Mouse (Mus musculus) liver, adult 2 months (tissue): ENCODE results near the gene Dbnl. TPM values are rescaled to one million over a fixed set of nuclear protein-coding genes. Genes with fewer than 3 reads are reported as not detected.

ENCODE experiments used
- DNase-seq: peaks from one replicate; pipeline ENCODE4 v3.0.0-alpha.2; 2011; ENCODE audit warnings: low read depth, low spot score; ENCODE audit errors: extremely low read depth
- H3K27ac ChIP-seq: fragments of 200-500 bp; replicated peaks from 2 replicates; pipeline ENCODE4 v1.5.1; 2012; ENCODE audit warnings: low read depth, mild to moderate bottlenecking, control low read depth, inconsistent platforms, low read length; ENCODE audit not compliant: insufficient read depth
- H3K27me3 ChIP-seq: fragments of 200-500 bp; 2 replicates; pipeline ENCODE4 v1.6.1; 2012; ENCODE audit warnings: mild to moderate bottlenecking, moderate library complexity, low read length, inconsistent platforms; ENCODE audit not compliant: control insufficient read depth, insufficient read depth
- H3K36me3 ChIP-seq: fragments of 200-500 bp; 2 replicates; pipeline ENCODE4 v1.6.1; 2012; ENCODE audit warnings: low read length, inconsistent platforms; ENCODE audit not compliant: control insufficient read depth, insufficient read depth
- H3K4me1 ChIP-seq: fragments of 200-500 bp; 2 replicates; pipeline ENCODE4 v1.6.1; 2011; ENCODE audit warnings: low read length; ENCODE audit not compliant: control insufficient read depth, insufficient read depth
- H3K4me3 ChIP-seq: fragments of 200-500 bp; 2 replicates; pipeline ENCODE4 v1.5.1; 2011; ENCODE audit warnings: low read depth, mild to moderate bottlenecking, control low read depth, low read length, moderate library complexity; ENCODE audit not compliant: insufficient read depth
- H3K79me2 ChIP-seq: fragments of 200-500 bp; 2 replicates; pipeline ENCODE4 v1.6.1; 2012; ENCODE audit warnings: inconsistent platforms, mild to moderate bottlenecking, low read length, moderate library complexity; ENCODE audit not compliant: control insufficient read depth, insufficient read depth
- H3K9ac ChIP-seq: fragments of 200-500 bp; 2 replicates; pipeline ENCODE4 v1.6.1; 2012; ENCODE audit warnings: low read depth, mild to moderate bottlenecking, control low read depth, inconsistent platforms, low read length
- CTCF ChIP-seq: fragments of 200-500 bp; IDR thresholded peaks from 2 replicates; pipeline ENCODE4 v1.5.1; 2011; ENCODE audit warnings: low read depth, low read length, control low read depth
- POLR2A ChIP-seq: fragments of 200-500 bp; IDR thresholded peaks from 2 replicates; pipeline ENCODE4 v1.6.1; 2011; ENCODE audit warnings: low read length, control low read depth; ENCODE audit not compliant: insufficient read depth; ENCODE audit errors: extremely low read depth
- WGBS: fragments of 180-500 bp; shearing (Covaris S2); methylation state at CpG from one replicate; pipeline ENCODE4 v1.1.7; 2018; 5-methylcytosine and 5-hydroxymethylcytosine counted together
- polyA plus RNA-seq: library from polyadenylated mRNA; depleted of rRNA; stranded (reverse); fragments of >200 nt; gene quantifications from 2 replicates; pipeline ENCODE4 v1.2.3, GENCODE M21; 2012
- total RNA-seq: library from RNA; depleted of rRNA; stranded (reverse); fragments of >200 nt; gene quantifications from 2 replicates; pipeline ENCODE4 v1.2.3, GENCODE M21; 2014

The Dbnl gene
- total and polyA plus RNA-seq, 2 experiments = 17.0 to 27.1 TPM

DNA sequence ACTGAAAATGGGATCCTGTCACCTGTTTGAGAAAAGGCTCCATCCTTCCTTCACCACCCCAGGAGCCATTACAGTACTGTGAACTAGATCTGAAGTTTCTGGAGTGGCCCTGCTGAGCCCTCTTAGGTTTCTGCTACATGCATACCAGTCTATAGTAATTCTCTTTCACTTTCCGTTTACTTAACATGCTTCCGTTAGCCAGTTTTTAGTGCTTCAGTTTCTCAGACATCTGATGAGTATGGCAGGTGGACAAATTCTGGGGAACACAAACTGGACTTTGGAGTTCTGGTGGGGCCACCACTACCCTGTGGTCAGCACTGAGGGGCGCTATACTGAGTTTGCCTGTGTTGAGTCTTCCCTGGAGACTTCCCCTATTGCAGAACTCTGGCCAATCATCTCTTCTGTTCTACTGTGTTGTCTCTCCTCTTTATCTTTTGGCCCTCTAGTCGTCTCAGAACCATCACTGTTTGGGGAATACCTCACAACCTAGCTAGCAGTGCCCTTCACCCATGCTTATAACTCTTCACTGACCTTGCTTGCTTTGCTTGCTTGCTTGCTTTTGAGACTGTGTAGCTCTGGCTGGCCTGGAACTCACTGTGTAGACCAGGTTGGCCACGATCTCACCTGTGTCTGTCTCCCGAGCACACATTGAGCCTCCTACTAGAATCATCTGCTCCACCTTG lies 924 bp downstream of the Dbnl start:
- no peak for TF ChIP-seq CTCF
- no peak for TF ChIP-seq POLR2A
- Histone ChIP-seq H3K27ac (peak overlapping the region; percentile 67; the same call in 1 of the 2 replicates), H3K36me3 (peaks cover 6% of the 10 kb centered on the region; the same call in 1 of the 2 replicates), H3K4me1 (peaks cover 8% of the 10 kb centered on the region; the same call in 1 of the 2 replicates), H3K27me3 (no peaks in the 10 kb centered on the region), H3K79me2 (no peaks in the 10 kb centered on the region), H3K4me3 (peak overlapping the region; percentile 86), H3K9ac (peak overlapping the region; percentile 84)
- DNase-seq = peak; percentile 17
- WGBS = 37% methylated on average over 6 of the region's 6 CpGs

DNA sequence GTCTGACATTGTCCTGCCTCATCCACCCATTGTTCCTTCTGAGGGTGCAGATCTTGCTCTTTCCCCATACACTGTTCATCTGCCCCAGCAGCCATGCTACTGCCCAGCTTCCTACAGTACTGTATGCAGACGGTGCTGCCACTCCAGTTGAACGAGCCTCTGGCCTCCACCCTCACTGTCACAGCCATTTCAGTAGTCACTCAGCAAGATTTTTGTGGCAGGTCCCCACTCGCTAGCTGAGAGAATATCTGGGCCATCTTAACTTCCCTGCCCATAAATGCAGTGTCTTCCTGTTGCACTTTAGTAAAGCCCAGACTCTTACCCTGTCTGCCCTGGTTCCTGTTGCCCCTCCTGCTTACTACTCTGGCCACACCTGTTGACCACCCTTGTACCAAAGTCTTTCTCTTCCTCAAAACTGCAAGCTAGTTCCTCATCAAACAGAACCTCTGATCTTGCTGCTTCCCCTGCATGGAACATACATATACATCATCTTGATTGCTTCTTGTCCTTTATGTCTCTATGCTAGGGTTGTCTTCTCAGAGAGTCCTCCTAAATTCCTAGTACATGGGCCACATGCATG lies 1.6 kb downstream of the Dbnl start:
- Histone ChIP-seq H3K27me3 (no peaks in the 10 kb centered on the region), H3K36me3 (peaks cover 6% of the 10 kb centered on the region; the same call in 1 of the 2 replicates), H3K4me1 (peaks cover 8% of the 10 kb centered on the region; the same call in 1 of the 2 replicates), H3K27ac (no peak overlapping the region), H3K4me3 (no peak overlapping the region), H3K79me2 (no peaks in the 10 kb centered on the region), H3K9ac (no peak overlapping the region)
- TF ChIP-seq POLR2A (no peak), CTCF (no peak)
- no peak for DNase-seq
- 82% methylated on average over 3 of the region's 3 CpGs for WGBS

DNA sequence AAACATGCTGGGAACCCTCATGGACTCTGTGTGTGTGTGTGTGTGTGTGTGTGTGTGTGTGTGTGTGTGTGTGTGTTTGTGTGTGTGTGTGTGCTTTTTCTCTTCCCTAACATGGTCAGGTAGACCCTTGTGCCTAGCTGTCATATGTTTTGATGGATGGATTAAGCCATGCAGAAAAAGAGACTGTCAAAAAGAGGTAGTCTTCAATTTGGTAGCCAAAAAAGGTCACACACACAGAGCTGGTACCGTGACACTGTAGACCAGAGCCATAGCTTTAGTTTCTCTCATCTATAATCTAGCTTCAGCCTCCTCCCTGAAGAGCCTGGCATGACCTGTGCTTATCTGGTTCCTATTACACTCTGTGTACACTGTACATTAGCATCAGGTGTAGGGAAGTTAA lies 2.1 kb downstream of the Dbnl start:
- Histone ChIP-seq H3K4me1 (peaks cover 8% of the 10 kb centered on the region; the same call in 1 of the 2 replicates), H3K27ac (no peak overlapping the region), H3K36me3 (peaks cover 7% of the 10 kb centered on the region; the same call in 1 of the 2 replicates), H3K79me2 (no peaks in the 10 kb centered on the region), H3K4me3 (no peak overlapping the region), H3K27me3 (no peaks in the 10 kb centered on the region), H3K9ac (no peak overlapping the region)
- WGBS = 85% methylated on average over 1 of the region's 1 CpGs
- DNase-seq = no peak
- TF ChIP-seq POLR2A = no peak

DNA sequence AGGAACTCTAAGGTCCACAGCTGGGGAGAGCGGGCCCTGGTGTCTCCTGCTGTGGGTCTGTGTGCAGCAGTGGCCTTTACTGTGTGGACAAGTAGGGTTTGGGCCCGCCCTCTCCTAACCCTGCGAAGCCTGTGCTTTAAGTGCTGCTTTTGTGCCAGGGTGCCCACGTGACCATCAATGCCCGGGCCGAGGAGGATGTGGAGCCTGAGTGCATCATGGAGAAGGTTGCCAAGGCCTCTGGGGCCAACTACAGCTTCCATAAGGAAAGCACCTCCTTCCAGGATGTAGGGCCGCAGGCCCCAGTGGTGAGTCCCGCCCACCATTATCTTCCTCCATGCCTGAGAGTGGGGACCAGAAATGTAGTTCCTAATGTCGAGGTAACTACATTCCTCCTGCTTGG lies 7.0 kb downstream of the Dbnl start:
- H3K36me3 ChIP-seq = peaks cover 24% of the 10 kb centered on the region; the same call in 1 of the 2 replicates
- H3K4me3 ChIP-seq = no peak overlapping the region
- no peak overlapping the region for H3K27ac ChIP-seq
- H3K79me2 ChIP-seq = no peaks in the 10 kb centered on the region
- no peak for DNase-seq
- H3K27me3 ChIP-seq = no peaks in the 10 kb centered on the region
- 88% methylated on average over 9 of the region's 9 CpGs for WGBS
- TF ChIP-seq CTCF (no peak), POLR2A (no peak)
- H3K4me1 ChIP-seq = no peaks in the 10 kb centered on the region
- H3K9ac ChIP-seq = no peak overlapping the region

DNA sequence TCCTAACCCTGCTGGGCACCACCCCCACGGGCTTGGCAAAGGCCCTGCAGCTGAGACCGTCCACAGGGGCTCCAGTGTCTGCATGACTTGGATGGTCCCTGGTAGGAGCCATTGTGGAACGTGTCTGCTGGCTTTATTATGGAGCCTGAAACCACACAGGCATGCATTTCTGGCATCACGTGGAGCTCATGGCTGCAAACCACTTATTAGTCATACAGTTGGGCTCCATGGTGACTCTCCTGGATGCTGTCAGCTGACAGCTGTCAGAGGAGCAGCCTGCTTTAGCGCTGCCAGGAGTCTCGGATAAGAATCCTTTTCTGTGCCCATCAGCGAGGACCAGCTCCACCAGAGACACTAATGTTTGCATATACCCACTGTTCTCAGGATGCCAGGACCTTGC lies 7.4 kb downstream of the Dbnl start:
- Histone ChIP-seq H3K4me3 (no peak overlapping the region), H3K36me3 (peaks cover 24% of the 10 kb centered on the region; the same call in 1 of the 2 replicates), H3K9ac (no peak overlapping the region), H3K4me1 (no peaks in the 10 kb centered on the region), H3K27ac (no peak overlapping the region), H3K27me3 (no peaks in the 10 kb centered on the region), H3K79me2 (no peaks in the 10 kb centered on the region)
- WGBS = 91% methylated on average over 7 of the region's 7 CpGs
- no peak for DNase-seq
- TF ChIP-seq POLR2A (no peak), CTCF (no peak)

DNA sequence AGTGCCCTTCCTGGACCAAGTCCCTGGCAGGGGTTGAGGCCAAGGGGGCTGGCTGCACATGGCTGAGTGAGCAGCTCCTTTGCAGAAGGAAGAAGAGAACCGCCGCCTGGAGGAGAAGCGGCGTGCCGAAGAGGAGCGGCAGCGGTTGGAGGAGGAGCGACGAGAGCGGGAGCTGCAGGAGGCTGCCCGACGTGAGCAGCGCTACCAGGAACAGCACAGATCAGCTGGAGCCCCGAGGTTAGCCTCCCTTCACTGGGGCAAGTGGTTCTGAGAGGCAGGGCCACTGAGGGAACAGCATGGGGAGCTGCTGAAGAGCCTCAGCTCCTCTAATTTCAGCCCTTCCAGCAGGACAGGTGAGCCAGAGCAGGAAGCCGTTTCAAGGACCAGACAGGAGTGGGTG lies 8.7 kb downstream of the Dbnl start:
- no peak for DNase-seq
- H3K79me2 ChIP-seq = no peaks in the 10 kb centered on the region
- no peaks in the 10 kb centered on the region for H3K27me3 ChIP-seq
- H3K9ac ChIP-seq = no peak overlapping the region
- H3K27ac ChIP-seq = no peak overlapping the region
- TF ChIP-seq POLR2A (no peak), CTCF (no peak)
- 94% methylated on average over 15 of the region's 15 CpGs for WGBS
- H3K4me1 ChIP-seq = no peaks in the 10 kb centered on the region
- peaks cover 24% of the 10 kb centered on the region; the same call in 1 of the 2 replicates for H3K36me3 ChIP-seq
- no peak overlapping the region for H3K4me3 ChIP-seq
